Mouse (Mus musculus) bone marrow, adult 2 months (tissue): ENCODE measurements around the gene Gm28308. TPM values are rescaled to one million over a fixed set of nuclear protein-coding genes. Genes with fewer than 3 reads are reported as not detected.

Experiments
- H3K27ac ChIP-seq: fragments of 200-500 bp; 2 replicates; pipeline ENCODE4 v1.5.1; 2012; ENCODE audit warnings: low read depth, mild to moderate bottlenecking, control low read depth, inconsistent platforms, low read length; ENCODE audit not compliant: control insufficient read depth, poor library complexity, insufficient read depth
- H3K4me1 ChIP-seq: fragments of 200-500 bp; 2 replicates; pipeline ENCODE4 v1.6.1; 2011; ENCODE audit warnings: low read length; ENCODE audit not compliant: control insufficient read depth, insufficient read depth
- H3K4me3 ChIP-seq: fragments of 200-500 bp; replicated peaks from 2 replicates; pipeline ENCODE3; 2011; ENCODE audit warnings: mild to moderate bottlenecking, low read depth, low read length, control low read depth; ENCODE audit not compliant: control insufficient read depth
- CTCF ChIP-seq: fragments of 200-500 bp; IDR thresholded peaks from 2 replicates; pipeline ENCODE4 v1.5.1; 2011; ENCODE audit warnings: low read length, control low read depth; ENCODE audit not compliant: control insufficient read depth, insufficient read depth
- POLR2A ChIP-seq: fragments of 200-500 bp; IDR thresholded peaks from 2 replicates; pipeline ENCODE4 v1.6.1; 2011; ENCODE audit warnings: low read depth, mild to moderate bottlenecking, control low read depth, low read length, borderline replicate concordance; ENCODE audit not compliant: control insufficient read depth
- WGBS: fragments of 180-500 bp; shearing (Covaris S2); methylation state at CpG from one replicate; pipeline ENCODE4 v1.1.7; 2018; 5-methylcytosine and 5-hydroxymethylcytosine counted together
- polyA plus RNA-seq: library from polyadenylated mRNA; stranded (reverse); fragments of >200 nt; gene quantifications from 2 replicates; pipeline ENCODE4 v1.2.4, GENCODE M21; 2011; ENCODE audit warnings: low replicate concordance; ENCODE audit not compliant: missing spikeins, insufficient read depth, insufficient read length

Gene Gm28308
- not detected in 2 replicates for polyA plus RNA-seq

DNA sequence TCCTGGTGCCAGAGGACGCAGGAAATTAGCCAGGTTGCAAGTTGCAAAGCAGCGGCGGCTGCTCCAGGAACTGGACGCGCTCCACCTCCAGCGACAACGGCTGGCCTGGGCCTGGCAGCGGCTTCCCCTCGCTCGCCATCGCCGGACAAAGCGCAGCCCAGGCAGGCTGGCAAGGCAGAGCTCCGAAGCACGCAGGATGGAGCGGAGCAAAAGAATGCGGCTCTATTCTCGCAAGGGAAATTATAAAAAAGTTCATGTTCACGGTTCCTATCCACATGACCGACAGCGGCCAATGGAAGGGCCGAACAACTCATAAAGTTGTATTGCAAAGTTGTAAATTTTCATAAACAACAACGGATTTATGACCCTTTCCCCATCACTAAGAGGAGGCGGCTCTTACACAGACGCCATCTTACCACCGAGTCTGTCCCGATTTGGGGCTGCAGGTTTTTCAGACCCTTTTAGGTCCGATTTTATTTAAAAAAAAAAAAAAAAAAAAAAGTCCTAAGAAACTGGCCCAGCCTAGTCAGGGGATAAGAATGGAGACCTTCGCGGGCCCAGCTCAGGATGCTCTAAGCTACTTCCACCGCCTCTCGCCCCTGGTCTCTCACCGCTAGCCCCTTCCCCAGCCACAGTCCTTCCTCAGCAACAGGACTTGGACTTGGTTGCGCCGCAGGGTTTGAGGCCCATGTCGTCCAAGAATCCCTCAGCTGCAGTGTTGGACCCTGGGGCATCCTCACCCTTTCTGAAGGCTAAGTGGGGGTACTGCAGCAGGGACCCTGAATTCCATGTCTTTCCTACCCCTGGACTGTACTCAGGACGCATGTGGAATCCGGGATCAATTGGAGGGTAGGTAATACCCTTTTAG lies at the start of gene Gm28308, which contains the start of gene Hoxa3:
Gene Gm28308 (minus strand): TSS at position 221 of the 868 bp plus-strand sequence.
Gene Hoxa3 (minus strand): TSS at position 218 of the 868 bp plus-strand sequence.
- no peaks in the 10 kb centered on the region; the same call in 1 of the 2 replicates for H3K4me1 ChIP-seq
- 2% methylated on average over 38 of the region's 38 CpGs for WGBS
- H3K27ac ChIP-seq: peak within 1 kb of the TSS; percentile 50

DNA sequence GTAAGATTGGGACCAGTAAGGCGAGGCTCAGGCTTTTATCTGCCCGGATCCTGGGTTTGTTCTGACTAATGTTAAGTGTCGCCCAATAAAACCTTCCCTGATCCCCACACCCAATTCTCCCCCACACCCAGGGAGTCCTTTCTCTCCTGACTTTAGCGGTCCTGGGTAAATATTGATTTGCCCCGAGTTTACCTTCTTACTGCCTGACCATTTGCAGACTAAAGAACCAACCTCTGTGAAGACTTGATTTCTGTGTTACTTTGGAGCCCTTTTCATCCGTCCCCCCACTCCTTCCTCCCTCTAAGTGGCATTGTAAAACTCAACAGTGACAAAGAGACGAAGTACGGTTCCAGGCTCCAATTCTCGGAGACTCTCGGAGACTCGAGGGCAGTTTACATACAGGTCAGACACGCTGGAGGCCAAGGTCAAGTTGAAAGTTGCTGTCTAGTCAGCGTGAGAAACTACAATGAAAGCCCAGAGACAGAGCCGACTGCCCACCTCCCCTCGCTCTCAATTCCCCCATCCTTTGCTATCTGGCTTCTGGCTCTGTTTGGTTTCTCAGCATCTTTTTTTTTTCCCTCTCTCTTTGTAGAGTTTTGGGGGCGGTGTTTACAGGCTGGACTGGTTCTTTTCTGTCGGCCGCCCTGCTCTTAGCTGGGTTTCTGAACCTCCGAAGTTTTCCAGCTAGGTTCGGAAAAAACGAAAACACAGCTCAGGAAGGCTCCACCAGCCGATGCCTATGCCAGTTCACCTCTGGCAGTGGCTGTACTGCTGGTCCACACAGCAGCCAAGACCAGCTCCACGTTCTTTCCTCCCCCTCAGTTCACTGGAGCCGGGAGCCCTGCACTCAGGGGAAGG lies 49.6 kb upstream of the Gm28308 start:
- Histone ChIP-seq H3K4me1 (no peaks in the 10 kb centered on the region), H3K27ac (no peak overlapping the region), H3K4me3 (no peak overlapping the region)
- TF ChIP-seq POLR2A (no peak), CTCF (no peak)
- 7% methylated on average over 24 of the region's 24 CpGs for WGBS

More for the DNA sequence above, at the start of gene Gm28308, which contains the start of gene Hoxa3:
- H3K4me3 ChIP-seq: peak within 1 kb of the TSS; percentile 71
- TF ChIP-seq POLR2A: no peak; the same call in 1 of the 2 replicates
- TF ChIP-seq CTCF: no peak

DNA sequence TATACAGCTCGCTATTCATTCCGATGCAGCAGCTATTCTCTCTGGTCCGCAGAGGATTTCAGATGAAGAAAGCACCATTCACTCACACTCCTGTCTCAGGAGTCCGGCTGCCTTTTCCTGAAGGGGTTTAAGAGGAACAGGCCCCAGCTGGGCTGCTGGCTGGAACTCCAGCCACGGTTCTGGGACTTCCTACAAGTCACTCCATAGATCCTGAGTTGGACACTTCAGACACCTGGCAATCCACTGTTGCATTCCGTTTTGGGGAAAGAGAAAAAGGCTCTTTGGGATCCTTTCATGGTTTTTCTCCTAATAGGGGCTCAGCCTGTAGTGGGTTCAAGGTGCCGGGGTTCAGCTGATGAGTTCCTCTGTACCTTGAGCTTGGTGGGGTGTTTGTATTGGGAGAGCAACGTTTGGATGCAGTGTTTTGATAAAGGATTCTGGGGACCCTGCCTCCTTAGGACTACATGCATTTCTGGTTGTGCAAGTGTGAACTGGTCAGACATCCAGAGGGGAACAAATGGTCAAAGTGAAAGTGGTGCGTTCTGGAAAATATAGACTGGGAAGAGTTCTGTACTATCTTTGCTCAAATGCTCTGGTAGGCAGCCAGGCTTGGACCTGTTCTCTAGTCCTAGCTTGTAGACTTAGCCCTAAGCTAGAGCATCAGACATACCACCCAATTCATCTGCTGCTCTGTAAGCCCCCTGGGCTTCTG lies 48.8 kb upstream of the Gm28308 start:
- Histone ChIP-seq H3K27ac (no peak overlapping the region), H3K4me1 (no peaks in the 10 kb centered on the region), H3K4me3 (no peak overlapping the region)
- 5% methylated on average over 9 of the region's 9 CpGs for WGBS
- TF ChIP-seq POLR2A (no peak), CTCF (no peak)

DNA sequence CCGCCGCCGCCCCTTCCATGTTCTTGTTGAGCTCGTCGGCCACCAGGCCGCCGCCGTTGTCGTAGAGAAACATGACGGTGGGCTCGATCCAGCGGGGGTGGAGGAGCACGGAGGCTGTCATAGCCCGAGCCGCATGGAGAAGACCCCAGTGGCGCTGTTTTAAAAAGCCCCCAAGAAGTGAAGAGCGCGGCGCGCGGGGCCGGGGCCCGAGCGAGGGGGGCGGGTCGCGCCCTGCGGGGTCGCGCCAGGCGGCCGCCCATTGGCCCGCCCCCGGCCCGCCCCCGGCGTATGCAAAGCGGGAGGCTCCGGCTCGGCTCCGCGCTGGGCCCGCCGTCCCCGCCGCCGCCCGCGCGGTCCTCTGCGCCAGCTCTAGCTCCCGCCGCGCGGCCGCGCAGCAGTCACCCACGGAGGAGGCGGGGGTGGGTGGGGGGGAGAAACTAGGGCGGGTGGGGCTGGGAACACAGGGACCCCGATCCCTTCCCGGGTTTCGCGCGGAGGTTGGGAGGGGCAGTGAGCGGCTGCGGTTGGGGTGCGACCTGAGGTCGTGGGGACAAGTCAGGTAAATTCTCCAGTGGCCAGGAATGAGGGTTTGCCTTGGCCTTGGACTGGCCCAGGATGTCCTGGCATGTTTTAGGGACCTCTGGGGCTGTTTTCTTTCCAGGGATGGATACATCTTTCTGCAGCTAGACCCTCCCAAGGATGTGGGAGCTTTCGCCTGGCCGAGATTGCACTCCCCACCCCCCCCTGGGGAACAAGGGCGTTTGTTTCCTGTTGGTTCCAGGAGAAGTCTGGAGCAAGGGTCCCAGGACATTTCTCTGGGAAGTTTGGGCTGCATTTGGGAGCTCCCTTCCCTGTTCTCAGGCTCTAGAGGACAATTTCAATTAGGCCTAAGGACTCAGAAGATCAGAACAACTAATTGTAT lies 47.8 kb upstream of the Gm28308 start, which contains the start of gene Hoxa13:
Gene Hoxa13 (minus strand): TSS at position 227 of the 922 bp plus-strand sequence.
- no peak within 1 kb of the TSS; the same call in 1 of the 2 replicates for H3K27ac ChIP-seq
- no peaks in the 10 kb centered on the region for H3K4me1 ChIP-seq
- TF ChIP-seq CTCF (no peak), POLR2A (no peak)
- peak within 1 kb of the TSS; percentile 45 for H3K4me3 ChIP-seq
- 1% methylated on average over 66 of the region's 72 CpGs for WGBS

DNA sequence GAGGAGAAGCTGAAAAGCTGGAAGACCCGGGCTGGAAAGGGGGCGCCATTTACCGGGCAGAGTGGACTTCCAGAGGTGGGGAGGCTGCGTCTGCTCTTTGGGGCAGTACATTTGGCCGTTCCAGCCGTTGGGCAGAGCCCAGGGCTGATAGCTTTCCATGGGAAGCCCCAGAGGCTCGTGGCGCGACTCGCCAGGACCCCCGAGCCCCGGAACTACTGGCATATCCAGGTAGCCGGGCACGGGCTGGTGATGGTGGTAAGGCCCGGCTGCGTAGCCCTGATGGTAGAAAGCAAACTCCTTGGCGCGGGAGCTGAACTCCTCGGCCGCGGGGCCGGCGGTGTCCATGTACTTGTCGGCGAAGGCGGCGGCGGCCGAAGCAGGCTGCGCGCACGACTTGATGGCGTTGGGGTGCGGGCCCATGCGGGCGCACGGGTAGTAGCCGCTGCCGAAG lies 46.7 kb upstream of the Gm28308 start:
- TF ChIP-seq POLR2A (no peak), CTCF (no peak)
- Histone ChIP-seq H3K4me1 (no peaks in the 10 kb centered on the region), H3K27ac (no peak overlapping the region; the same call in 1 of the 2 replicates), H3K4me3 (no peak overlapping the region)
- 2% methylated on average over 39 of the region's 39 CpGs for WGBS

DNA sequence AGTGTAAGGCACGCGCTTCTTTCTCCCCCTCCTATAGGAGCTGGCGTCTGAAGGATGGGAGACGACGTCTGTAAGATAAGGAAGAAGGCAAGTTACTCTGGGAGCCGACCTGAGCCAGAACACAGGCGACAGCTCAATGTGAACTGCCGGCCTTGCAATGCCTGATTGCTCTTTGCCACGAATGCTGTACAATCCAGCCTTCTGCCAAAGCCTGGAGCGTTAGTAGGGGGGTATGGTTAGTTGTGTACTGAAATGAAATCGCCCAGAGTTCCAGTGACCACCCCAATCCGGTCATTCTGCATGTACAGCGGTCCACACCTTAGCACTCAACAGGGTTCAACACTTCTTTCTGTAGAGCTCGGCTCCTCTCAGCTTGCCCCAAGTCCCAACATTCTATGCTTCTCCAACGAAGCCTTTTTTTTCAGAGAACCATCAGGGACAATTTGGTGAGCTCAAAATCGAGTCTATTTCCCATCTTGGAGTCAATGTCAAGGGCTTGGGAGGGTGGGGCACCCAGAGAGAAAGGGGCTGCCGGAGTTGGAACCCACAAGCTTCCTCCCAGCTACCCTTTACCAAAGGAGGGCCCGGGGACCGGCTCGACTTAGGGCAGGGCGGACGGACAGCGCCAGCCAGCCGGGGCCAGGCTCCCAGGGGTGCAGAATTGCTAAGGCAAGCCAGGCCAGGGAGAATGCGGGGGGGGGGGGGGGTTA lies 46.1 kb upstream of the Gm28308 start:
- Histone ChIP-seq H3K27ac (no peak overlapping the region), H3K4me3 (no peak overlapping the region), H3K4me1 (no peaks in the 10 kb centered on the region)
- TF ChIP-seq CTCF (no peak), POLR2A (no peak)
- WGBS: 2% methylated on average over 25 of the region's 25 CpGs

DNA sequence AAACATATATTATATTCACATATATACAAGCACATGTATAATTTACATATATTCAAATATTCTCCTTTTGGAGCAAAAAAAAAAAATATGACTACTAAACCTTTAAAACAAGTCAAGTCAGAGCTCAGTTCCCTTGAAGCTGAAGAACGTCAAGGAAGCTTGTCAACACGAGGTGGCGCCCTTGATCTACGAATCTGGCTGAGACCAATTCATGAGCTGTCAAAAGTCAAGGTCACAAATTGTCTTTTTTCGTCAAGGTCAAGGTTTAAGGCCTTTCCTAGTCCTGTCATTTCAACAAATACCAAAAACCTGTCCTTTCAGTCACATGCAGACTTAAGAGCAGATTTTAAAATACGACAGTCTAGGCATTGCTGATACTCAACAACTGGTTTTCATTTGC lies 43.8 kb upstream of the Gm28308 start:
- WGBS: under 1% methylated on average over 6 of the region's 6 CpGs
- TF ChIP-seq CTCF (peak; percentile 68), POLR2A (no peak)
- H3K27ac ChIP-seq: no peak overlapping the region
- H3K4me1 ChIP-seq: no peaks in the 10 kb centered on the region
- no peak overlapping the region for H3K4me3 ChIP-seq
